Comparison of ENCODE assay signal across 8 mouse cellular contexts in genomic region chr7:28960354-28961046, GRCm38 (mm10). TPM values are rescaled to one million over a fixed set of nuclear protein-coding genes. Genes with fewer than 3 reads are reported as not detected.
DNase-seq lines count a peak whose midpoint lies in the region; ATAC-seq and TF ChIP-seq lines count a peak whose summit lies in the region.

No protein-coding gene starts in this region.

- peak overlapping the region; percentile 96 for H3K27ac ChIP-seq in heart, embryonic 10.5 days
- no peak overlapping the region for H3K27ac ChIP-seq in ES-E14 (ENCODE audit: insufficient read depth, low read depth, low read length, poor library complexity, severe bottlenecking)
- H3K27ac ChIP-seq in hindbrain, embryonic 11.5 days (ENCODE audit: low read depth, low read length): 0 out of 2 replicates have a peak overlapping the region, but pooled peaks have one; percentile 6
- H3K27ac ChIP-seq in liver, postnatal 0 days (ENCODE audit: low read depth): peak overlapping the region; percentile 69

- H3K4me3 ChIP-seq in heart, embryonic 10.5 days: peak overlapping the region; percentile 100
- H3K4me3 ChIP-seq in ES-E14 (ENCODE audit: insufficient read depth in 1 of 2, low read depth in 1 of 2, low read length in 2 of 2, poor library complexity in 1 of 2, severe bottlenecking in 1 of 2): peak overlapping the region; percentile 87 to 89
- peak overlapping the region; percentile 96 for H3K4me3 ChIP-seq in hindbrain, embryonic 11.5 days (ENCODE audit: low read depth, low read length)
- peak overlapping the region; percentile 89 for H3K4me3 ChIP-seq in liver, postnatal 0 days (ENCODE audit: low read depth, low read length)

- 11% methylated on average over 9 of the region's 9 CpGs for WGBS in heart, embryonic 10.5 days
- 32% methylated on average over 9 of the region's 9 CpGs for WGBS in hindbrain, embryonic 11.5 days
- 29% methylated on average over 9 of the region's 9 CpGs for WGBS in liver, postnatal 0 days (ENCODE audit: insufficient replicate concordance)

- H3K27me3 ChIP-seq in heart, embryonic 10.5 days (ENCODE audit: insufficient read depth, poor library complexity, severe bottlenecking): no peaks in the 10 kb centered on the region
- no peaks in the 10 kb centered on the region for H3K27me3 ChIP-seq in hindbrain, embryonic 11.5 days (ENCODE audit: control insufficient read depth, insufficient read depth, low read length)
- no peaks in the 10 kb centered on the region for H3K27me3 ChIP-seq in liver, postnatal 0 days (ENCODE audit: insufficient read depth, low read length)

- no peaks in the 10 kb centered on the region for H3K9me3 ChIP-seq in heart, embryonic 10.5 days
- H3K9me3 ChIP-seq in ES-E14 (ENCODE audit: control insufficient read depth, insufficient read depth, low read depth, low read length): no peaks in the 10 kb centered on the region
- H3K9me3 ChIP-seq in hindbrain, embryonic 11.5 days (ENCODE audit: control insufficient read depth, low read length): no peaks in the 10 kb centered on the region
- H3K9me3 ChIP-seq in liver, postnatal 0 days (ENCODE audit: low read length): no peaks in the 10 kb centered on the region

- no peak for DNase-seq in heart, embryonic 10.5 days (ENCODE audit: low spot score)
- DNase-seq in heart, adult 8-10 months (ENCODE audit: low spot score): no peak
- DNase-seq in ES-E14 (ENCODE audit: low read depth, low spot score): no peak
- no peak for DNase-seq in hindbrain, embryonic 11.5 days (ENCODE audit: low spot score)
- DNase-seq in liver, postnatal 0 days: peak; percentile 47
- DNase-seq in thymus, postnatal 25 days: no peak
- DNase-seq in urinary bladder, adult 18-20 months (ENCODE audit: low spot score in 2 of 2): no peak

- no peak for ATAC-seq in hindbrain, embryonic 11.5 days (ENCODE audit: low FRiP score)
- no peak for ATAC-seq in liver, postnatal 0 days
- ATAC-seq in inflammation-experienced regulatory T-cells, adult 6 months: no peak

- peaks cover 7% of the 10 kb centered on the region for H3K36me3 ChIP-seq in heart, embryonic 10.5 days
- no peaks in the 10 kb centered on the region for H3K36me3 ChIP-seq in ES-E14 (ENCODE audit: control insufficient read depth, insufficient read depth, low read length, poor library complexity, severe bottlenecking)
- no peaks in the 10 kb centered on the region for H3K36me3 ChIP-seq in hindbrain, embryonic 11.5 days (ENCODE audit: control insufficient read depth, insufficient read depth, low read length)
- no peaks in the 10 kb centered on the region for H3K36me3 ChIP-seq in liver, postnatal 0 days (replicated peaks; ENCODE audit: insufficient read depth, low read length)

- in situ Hi-C loops in ES-E14 (cut with MboI; ENCODE audit: low sequenced_read_pairs in 2 of 2, unreplicated experiment in 2 of 2): no loop called here

- H3K9ac ChIP-seq in ES-E14 (ENCODE audit: insufficient read depth, low read depth, low read length, poor library complexity, severe bottlenecking): peak overlapping the region; percentile 45; the same call in 1 of the 2 replicates
- peak overlapping the region; percentile 93 for H3K9ac ChIP-seq in hindbrain, embryonic 11.5 days (ENCODE audit: low read depth, low read length)
- H3K9ac ChIP-seq in liver, postnatal 0 days (replicated peaks): peak overlapping the region; percentile 93

- peaks cover 63% of the 10 kb centered on the region for H3K4me1 ChIP-seq in heart, embryonic 10.5 days
- peaks cover 15 to 19% of the 10 kb centered on the region in 2 experiments for H3K4me1 ChIP-seq in ES-E14 (ENCODE audit: control insufficient read depth in 2 of 2, insufficient read depth in 2 of 2, low read length in 2 of 2, poor library complexity in 1 of 2)
- peaks cover 9% of the 10 kb centered on the region; the same call in 1 of the 2 replicates for H3K4me1 ChIP-seq in hindbrain, embryonic 11.5 days (replicated peaks; ENCODE audit: control insufficient read depth, insufficient read depth, low read length)
- peaks cover 57% of the 10 kb centered on the region for H3K4me1 ChIP-seq in liver, postnatal 0 days (ENCODE audit: insufficient read depth)

- TF ChIP-seq EP300 in liver, postnatal 0 days (IDR thresholded peaks at IDR 0.05; ENCODE audit: low read depth): no peak

- H3K4me2 ChIP-seq in hindbrain, embryonic 11.5 days (replicated peaks; ENCODE audit: low read depth, low read length): peak overlapping the region; percentile 74
- peak overlapping the region; percentile 92 for H3K4me2 ChIP-seq in liver, postnatal 0 days (ENCODE audit: low read depth, low read length)

- no peak for TF ChIP-seq CTCF in liver, postnatal 0 days (IDR thresholded peaks at IDR 0.05; ENCODE audit: low read depth)

TF ChIP-seq in ES-E14, 5 proteins besides CTCF, POLR2A, EP300 and RAD21:
- no peak for TF ChIP-seq ZNF384 (IDR thresholded peaks at IDR 0.05; ENCODE audit: low read depth, low read length)
- TF ChIP-seq CHD2 (IDR thresholded peaks at IDR 0.05; ENCODE audit: low read depth, low read length): no peak
- no peak for TF ChIP-seq MAFK (IDR thresholded peaks at IDR 0.05; ENCODE audit: insufficient read depth, low read depth, low read length)
- TF ChIP-seq HCFC1 (IDR thresholded peaks at IDR 0.05; ENCODE audit: borderline replicate concordance, insufficient read depth, low read length): no peak
- no peak for TF ChIP-seq ZC3H11A (IDR thresholded peaks at IDR 0.05; ENCODE audit: borderline replicate concordance, low read depth, low read length)

RNA-seq across cellular contexts. Expression of gene Actn4, which starts 1.6 kb away (rescaled TPM):
- polyA plus RNA-seq in heart, embryonic 10.5 days (2016; fragmentation: Nextera tagmentation; extraction: Ambion mirVana): 319 and 371 TPM in 2 replicates
- 10 to 100 TPM; 57.8 to 82.0 (median 75.8) TPM for total RNA-seq in heart, adult 8-10 months (2022)
- total RNA-seq in ES-E14 (2012; rRNA removed): 566 and 627 TPM in 2 replicates
- polyA plus RNA-seq in hindbrain, embryonic 11.5 days (2014; fragmentation: Nextera tagmentation; extraction: Ambion mirVana): 134 and 157 TPM in 2 replicates
- polyA plus RNA-seq in liver, postnatal 0 days (2015; fragmentation: Nextera tagmentation; extraction: Ambion mirVana): 76.3 and 81.2 TPM in 2 replicates
- 100 to 1,000 TPM in 1 of 3 experiments, 10 to 100 TPM in 2; 74.2 to 145 (median 93.4) TPM for polyA plus RNA-seq in inflammation-experienced regulatory T-cells, adult 6 months (2017; shearing (Covaris generic))

RNA-seq across cellular contexts. Expression of gene Eif3k, which starts 21.2 kb away (rescaled TPM):
- 289 and 329 TPM in 2 replicates for polyA plus RNA-seq in heart, embryonic 10.5 days (2016; fragmentation: Nextera tagmentation; extraction: Ambion mirVana)
- 100 to 1,000 TPM; 152 to 167 (median 158) TPM for total RNA-seq in heart, adult 8-10 months (2022)
- 474 and 500 TPM in 2 replicates for total RNA-seq in ES-E14 (2012; rRNA removed)
- 389 and 409 TPM in 2 replicates for polyA plus RNA-seq in hindbrain, embryonic 11.5 days (2014; fragmentation: Nextera tagmentation; extraction: Ambion mirVana)
- polyA plus RNA-seq in liver, postnatal 0 days (2015; fragmentation: Nextera tagmentation; extraction: Ambion mirVana): 162 and 166 TPM in 2 replicates
- polyA plus RNA-seq in inflammation-experienced regulatory T-cells, adult 6 months (2017; shearing (Covaris generic)): 100 to 1,000 TPM; 441 to 670 (median 588) TPM

RNA-seq across cellular contexts. Expression of gene Map4k1, which starts 21.4 kb away (rescaled TPM):
- polyA plus RNA-seq in heart, embryonic 10.5 days (2016; fragmentation: Nextera tagmentation; extraction: Ambion mirVana): 9.9 and 14.3 TPM in 2 replicates
- 1 to 10 TPM in 1 of 4 experiments, under 1 TPM in 3; 0.50 to 1.1 (median 0.74) TPM for total RNA-seq in heart, adult 8-10 months (2022)
- 14.8 and 15.6 TPM in 2 replicates for total RNA-seq in ES-E14 (2012; rRNA removed)
- 4.3 and 5.0 TPM in 2 replicates for polyA plus RNA-seq in hindbrain, embryonic 11.5 days (2014; fragmentation: Nextera tagmentation; extraction: Ambion mirVana)
- polyA plus RNA-seq in liver, postnatal 0 days (2015; fragmentation: Nextera tagmentation; extraction: Ambion mirVana): 11.9 and 16.5 TPM in 2 replicates
- polyA plus RNA-seq in inflammation-experienced regulatory T-cells, adult 6 months (2017; shearing (Covaris generic)): 100 to 1,000 TPM in 2 of 3 experiments, 10 to 100 TPM in 1; 98.7 to 130 (median 111) TPM
